Mouse (Mus musculus) hindbrain, embryonic 13.5 days (tissue): ENCODE measurements around the gene Lrrc75b. TPM values are rescaled to one million over a fixed set of nuclear protein-coding genes. Genes with fewer than 3 reads are reported as not detected.

Source experiments
- ATAC-seq: fragments of 200-750 bp; cut with Nextera tagmentation; 2 replicates; pipeline ENCODE4 v1.8.0; 2017; ENCODE audit warnings: moderate TSS enrichment; ENCODE audit not compliant: low FRiP score
- H3K27ac ChIP-seq: fragments of 300-500 bp; sonication (generic); 2 replicates; pipeline ENCODE4 v1.5.1; 2015; ENCODE audit warnings: inconsistent platforms, mild to moderate bottlenecking, moderate library complexity
- H3K27me3 ChIP-seq: fragments of 300-500 bp; sonication (generic); 2 replicates; pipeline ENCODE4 v1.6.1; 2015; ENCODE audit warnings: mild to moderate bottlenecking, inconsistent platforms
- H3K36me3 ChIP-seq: fragments of 300-500 bp; sonication (generic); 2 replicates; pipeline ENCODE4 v1.6.1; 2015; ENCODE audit warnings: mild to moderate bottlenecking, inconsistent platforms
- H3K4me1 ChIP-seq: fragments of 300-500 bp; sonication (generic); replicated peaks from 2 replicates; pipeline ENCODE4 v1.6.1; 2015; ENCODE audit warnings: inconsistent platforms
- H3K4me2 ChIP-seq: fragments of 300-500 bp; sonication (generic); 2 replicates; pipeline ENCODE4 v1.6.1; 2015; ENCODE audit warnings: inconsistent platforms, mild to moderate bottlenecking, moderate library complexity
- H3K4me3 ChIP-seq: fragments of 300-500 bp; sonication (generic); 2 replicates; pipeline ENCODE4 v1.5.1; 2015; ENCODE audit warnings: mild to moderate bottlenecking, inconsistent platforms
- H3K9ac ChIP-seq: fragments of 300-500 bp; sonication (generic); 2 replicates; pipeline ENCODE4 v1.6.1; 2015; ENCODE audit warnings: mild to moderate bottlenecking, inconsistent platforms
- H3K9me3 ChIP-seq: fragments of 300-500 bp; sonication (generic); 2 replicates; pipeline ENCODE4 v1.6.1; 2016; ENCODE audit warnings: inconsistent platforms
- WGBS: fragments of 180-500 bp; shearing (Covaris S2); methylation state at CpG from one replicate; pipeline ENCODE4 v1.1.7; 2015; 5-methylcytosine and 5-hydroxymethylcytosine counted together
- polyA plus RNA-seq: library from polyadenylated mRNA; unstranded; fragments of >200 nt; fragmentation: Nextera tagmentation; extraction: Ambion mirVana; gene quantifications from 2 replicates; pipeline ENCODE4 v1.2.1, GENCODE M21; 2015

Gene Lrrc75b
- 24.8 and 27.3 TPM in 2 replicates for polyA plus RNA-seq

GRCm38 (mm10) chr10:75559676-75560548 lies at the start of gene Lrrc75b:
Gene Lrrc75b, minus strand, starts transcription at chr10:75560330.
- Histone ChIP-seq H3K27me3 (peaks cover 26% of the 10 kb centered on the region), H3K27ac (peak within 1 kb of the TSS; percentile 97), H3K9ac (peak within 1 kb of the TSS; percentile 95), H3K36me3 (peaks cover 20% of the 10 kb centered on the region), H3K4me3 (peak within 1 kb of the TSS; percentile 68), H3K4me1 (peaks cover 58% of the 10 kb centered on the region), H3K9me3 (no peaks in the 10 kb centered on the region), H3K4me2 (peak within 1 kb of the TSS; percentile 91)
- WGBS = under 1% methylated on average over 75 of the region's 75 CpGs
- ATAC-seq = peak; percentile 56

- Histone ChIP-seq H3K4me2 (no peak overlapping the region), H3K36me3 (no peaks in the 10 kb centered on the region), H3K9ac (no peak overlapping the region), H3K27me3 (no peaks in the 10 kb centered on the region), H3K4me3 (no peak overlapping the region), H3K4me1 (no peaks in the 10 kb centered on the region), H3K9me3 (no peaks in the 10 kb centered on the region), H3K27ac (no peak overlapping the region)
- ATAC-seq = no peak
- 84% methylated on average over 11 of the region's 11 CpGs for WGBS
These were observed 48.8 kb upstream of the Lrrc75b start for GRCm38 (mm10) chr10:75608975-75609374.

DNA sequence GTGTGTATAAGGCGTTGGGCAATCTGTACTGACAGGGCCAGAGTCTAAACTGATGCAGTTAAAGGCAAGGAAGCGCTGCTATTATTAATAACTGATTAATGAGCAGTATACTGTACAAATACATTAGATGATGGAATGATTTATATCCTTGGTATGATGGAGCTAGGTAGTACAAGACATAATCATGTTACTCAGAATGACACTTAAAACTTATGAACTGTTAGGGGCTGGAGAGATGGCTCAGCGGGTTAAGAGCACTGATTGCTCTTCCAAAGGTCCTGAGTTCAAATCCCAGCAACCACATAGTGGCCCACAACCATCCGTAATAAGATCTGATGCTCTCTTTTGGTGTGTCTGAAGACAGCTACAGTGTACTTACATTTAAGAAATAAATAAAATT lies 47.1 kb upstream of the Lrrc75b start:
- Histone ChIP-seq H3K4me1 (no peaks in the 10 kb centered on the region), H3K4me3 (no peak overlapping the region), H3K27ac (no peak overlapping the region), H3K9me3 (no peaks in the 10 kb centered on the region), H3K36me3 (no peaks in the 10 kb centered on the region), H3K9ac (no peak overlapping the region), H3K4me2 (no peak overlapping the region), H3K27me3 (no peaks in the 10 kb centered on the region)
- WGBS = 88% methylated on average over 4 of the region's 4 CpGs
- no peak for ATAC-seq

GRCm38 (mm10) chr10:75605162-75605846 lies 45.2 kb upstream of the Lrrc75b start:
- no peak overlapping the region for H3K9ac ChIP-seq
- H3K9me3 ChIP-seq = no peaks in the 10 kb centered on the region
- 48% methylated on average over 11 of the region's 11 CpGs for WGBS
- no peak overlapping the region for H3K4me3 ChIP-seq
- ATAC-seq = no peak
- H3K4me1 ChIP-seq = no peaks in the 10 kb centered on the region
- H3K4me2 ChIP-seq = no peak overlapping the region
- H3K27ac ChIP-seq = no peak overlapping the region
- H3K36me3 ChIP-seq = no peaks in the 10 kb centered on the region
- no peaks in the 10 kb centered on the region for H3K27me3 ChIP-seq

GRCm38 (mm10) chr10:75600189-75600730 lies 40.1 kb upstream of the Lrrc75b start:
- Histone ChIP-seq H3K27me3 (no peaks in the 10 kb centered on the region), H3K27ac (no peak overlapping the region), H3K9ac (no peak overlapping the region), H3K9me3 (0 out of 2 replicates have a peak, but pooled peaks cover 4% of the 10 kb centered on the region), H3K4me1 (no peaks in the 10 kb centered on the region), H3K4me2 (no peak overlapping the region), H3K36me3 (no peaks in the 10 kb centered on the region), H3K4me3 (no peak overlapping the region)
- no peak for ATAC-seq
- WGBS = 87% methylated on average over 7 of the region's 7 CpGs

DNA sequence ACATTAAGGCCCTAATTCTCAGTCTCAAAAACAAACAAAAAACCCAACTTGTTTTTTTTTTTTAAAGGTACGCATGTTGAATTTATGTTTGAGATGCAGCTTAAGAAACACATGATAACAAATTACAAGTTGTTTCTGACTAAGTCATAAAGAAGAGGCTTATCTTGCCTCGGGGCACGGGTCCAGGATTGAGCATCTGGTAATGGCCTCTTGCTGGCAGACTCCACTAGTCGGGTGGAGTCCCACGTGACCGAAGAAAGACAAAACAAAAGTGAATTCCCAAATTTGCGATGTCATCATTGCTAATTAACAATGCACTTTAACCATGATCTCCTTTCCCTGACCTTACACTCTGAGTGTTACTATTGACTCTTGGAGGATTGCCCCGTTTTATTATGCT lies 35.9 kb upstream of the Lrrc75b start:
- no peaks in the 10 kb centered on the region for H3K27me3 ChIP-seq
- no peak overlapping the region for H3K4me2 ChIP-seq
- no peak overlapping the region for H3K4me3 ChIP-seq
- no peak overlapping the region for H3K27ac ChIP-seq
- H3K36me3 ChIP-seq = no peaks in the 10 kb centered on the region
- H3K9ac ChIP-seq = no peak overlapping the region
- 0 out of 2 replicates have a peak, but pooled peaks cover 4% of the 10 kb centered on the region for H3K9me3 ChIP-seq
- H3K4me1 ChIP-seq = no peaks in the 10 kb centered on the region
- 84% methylated on average over 8 of the region's 8 CpGs for WGBS
- ATAC-seq = no peak

GRCm38 (mm10) chr10:75592585-75592984 lies 32.5 kb upstream of the Lrrc75b start:
- no peak overlapping the region for H3K27ac ChIP-seq
- H3K27me3 ChIP-seq = no peaks in the 10 kb centered on the region
- no peak for ATAC-seq
- H3K4me3 ChIP-seq = no peak overlapping the region
- no peak overlapping the region for H3K9ac ChIP-seq
- H3K9me3 ChIP-seq = no peaks in the 10 kb centered on the region
- peaks cover 9% of the 10 kb centered on the region for H3K4me1 ChIP-seq
- 86% methylated on average over 7 of the region's 7 CpGs for WGBS
- H3K4me2 ChIP-seq = no peak overlapping the region
- no peaks in the 10 kb centered on the region for H3K36me3 ChIP-seq

DNA sequence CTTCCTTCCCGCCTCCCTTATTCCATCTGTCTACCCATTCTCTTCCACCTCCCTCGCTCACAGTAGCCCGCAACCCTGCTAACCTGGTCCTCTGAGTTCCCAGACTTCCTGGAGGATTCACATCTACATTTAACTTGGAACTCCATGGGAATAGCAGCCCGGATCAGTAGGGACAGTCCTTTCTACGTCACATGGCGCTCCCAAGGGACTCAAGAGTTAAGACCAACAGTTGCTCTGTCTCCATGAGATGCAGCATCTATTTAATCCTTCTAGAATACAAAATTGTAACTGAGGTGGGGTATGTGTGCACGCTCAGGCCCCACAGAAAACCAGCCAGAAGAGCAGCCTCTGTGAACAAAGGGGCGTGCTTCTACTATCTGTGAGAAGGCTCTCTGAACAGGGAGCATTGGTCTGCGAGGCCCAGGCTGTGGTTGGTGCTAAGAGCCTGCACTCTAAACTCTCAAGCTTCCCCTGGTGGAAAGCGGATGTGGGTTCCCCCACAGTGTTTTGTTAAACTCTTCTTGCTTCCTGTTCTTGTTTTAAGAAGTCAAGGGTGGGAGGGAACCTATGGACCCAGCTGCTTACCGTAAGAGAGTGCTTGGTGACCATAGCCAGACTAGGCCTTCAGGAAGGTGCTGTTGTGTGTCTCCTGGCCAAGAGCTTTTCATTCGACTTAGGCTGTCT lies 31.2 kb upstream of the Lrrc75b start:
- Histone ChIP-seq H3K9ac (no peak overlapping the region), H3K9me3 (no peaks in the 10 kb centered on the region), H3K27me3 (no peaks in the 10 kb centered on the region), H3K4me3 (no peak overlapping the region), H3K4me2 (no peak overlapping the region), H3K4me1 (peaks cover 9% of the 10 kb centered on the region), H3K27ac (no peak overlapping the region), H3K36me3 (no peaks in the 10 kb centered on the region)
- no peak for ATAC-seq
- 79% methylated on average over 12 of the region's 12 CpGs for WGBS

GRCm38 (mm10) chr10:75589651-75590050 lies 29.5 kb upstream of the Lrrc75b start:
- H3K4me2 ChIP-seq = no peak overlapping the region
- H3K4me1 ChIP-seq = peaks cover 15% of the 10 kb centered on the region
- no peaks in the 10 kb centered on the region for H3K36me3 ChIP-seq
- peak overlapping the region; percentile 19; the same call in 1 of the 2 replicates for H3K9ac ChIP-seq
- no peak overlapping the region for H3K27ac ChIP-seq
- no peak overlapping the region for H3K4me3 ChIP-seq
- no peaks in the 10 kb centered on the region for H3K9me3 ChIP-seq
- whole genome bisulfite sequencing = 81% methylated on average over 16 of the region's 16 CpGs
- no peak for ATAC-seq
- H3K27me3 ChIP-seq = peaks cover 7% of the 10 kb centered on the region

- no peak within 1 kb of the TSS for H3K4me2 ChIP-seq
- peak within 1 kb of the TSS; percentile 19; the same call in 1 of the 2 replicates for H3K9ac ChIP-seq
- H3K27me3 ChIP-seq = peaks cover 7% of the 10 kb centered on the region
- H3K36me3 ChIP-seq = no peaks in the 10 kb centered on the region
- no peak within 1 kb of the TSS for H3K27ac ChIP-seq
- 31% methylated on average over 5 of the region's 5 CpGs for WGBS
- H3K4me1 ChIP-seq = peaks cover 15% of the 10 kb centered on the region
- no peak for ATAC-seq
- H3K9me3 ChIP-seq = no peaks in the 10 kb centered on the region
- H3K4me3 ChIP-seq = no peak within 1 kb of the TSS
These were observed 29.0 kb upstream of the Lrrc75b start, which contains the start of gene Ggt5 for GRCm38 (mm10) chr10:75589129-75589528. Gene Ggt5, plus strand, starts transcription at chr10:75589340.

- H3K4me2 ChIP-seq = no peak overlapping the region
- 64% methylated on average over 5 of the region's 5 CpGs for WGBS
- peaks cover 15% of the 10 kb centered on the region for H3K4me1 ChIP-seq
- ATAC-seq = no peak
- H3K36me3 ChIP-seq = no peaks in the 10 kb centered on the region
- peaks cover 7% of the 10 kb centered on the region for H3K27me3 ChIP-seq
- H3K9me3 ChIP-seq = no peaks in the 10 kb centered on the region
- H3K27ac ChIP-seq = no peak overlapping the region
- no peak overlapping the region for H3K4me3 ChIP-seq
- H3K9ac ChIP-seq = no peak overlapping the region
These were observed 28.2 kb upstream of the Lrrc75b start for GRCm38 (mm10) chr10:75588336-75588735.

GRCm38 (mm10) chr10:75587781-75588180 lies 27.7 kb upstream of the Lrrc75b start:
- no peak for ATAC-seq
- Histone ChIP-seq H3K9me3 (no peaks in the 10 kb centered on the region), H3K36me3 (no peaks in the 10 kb centered on the region), H3K27ac (no peak overlapping the region), H3K4me3 (no peak overlapping the region), H3K4me2 (no peak overlapping the region), H3K4me1 (peaks cover 15% of the 10 kb centered on the region), H3K27me3 (peaks cover 9% of the 10 kb centered on the region), H3K9ac (no peak overlapping the region)
- 87% methylated on average over 4 of the region's 4 CpGs for WGBS
